9 mouse cellular contexts compared by ENCODE assay signal in genomic region chr5:122114176-122114575, GRCm38 (mm10). TPM values are rescaled to one million over a fixed set of nuclear protein-coding genes. Genes with fewer than 3 reads are reported as not detected.
DNase-seq lines count a peak whose midpoint lies in the region; ATAC-seq and TF ChIP-seq lines count a peak whose summit lies in the region.
"Had no signal": no experiment of that assay in that cellular context is flagged by ENCODE, and none has a peak within 500 bp of the region (broad histone marks: within the 10 kb centered on the region; RNA-seq: fewer than 3 reads in every experiment).

No protein-coding gene starts in this region.

- H3K9ac ChIP-seq in MEL (ENCODE audit: control insufficient read depth, low read depth, low read length, poor library complexity, severe bottlenecking) = no peak overlapping the region
- H3K9ac ChIP-seq in limb, embryonic 11.5 days (ENCODE audit: low read length) = no peak overlapping the region

- TF ChIP-seq POLR2A in MEL (IDR thresholded peaks at IDR 0.05; ENCODE audit: control insufficient read depth in 1 of 2, insufficient read depth in 1 of 2, low read depth in 1 of 2, low read length in 2 of 2, poor library complexity in 1 of 2) = no peak
- TF ChIP-seq POLR2A in cerebellum, adult 2 months (IDR thresholded peaks at IDR 0.05; ENCODE audit: borderline replicate concordance, insufficient read depth, low read length) = no peak
- TF ChIP-seq POLR2A in olfactory bulb, adult 2 months (IDR thresholded peaks at IDR 0.05; ENCODE audit: insufficient read depth, low read depth, low read length) = no peak

- peak; percentile 56 to 68 for DNase-seq in left cerebral cortex, adult 18-20 months (ENCODE audit: low spot score in 2 of 2)
- DNase-seq in left cerebral cortex, adult 11 months (ENCODE audit: low spot score) = no peak
- DNase-seq in MEL (ENCODE audit: low read depth, low spot score) = peak; percentile 74
- DNase-seq in cerebellum, adult 2 months = peak; percentile 54 to 75
- DNase-seq in gastrocnemius, postnatal 14 days = peak; percentile 46
- peak; percentile 81 for DNase-seq in limb, embryonic 11.5 days (ENCODE audit: low spot score)

- no peak for TF ChIP-seq EP300 in MEL (IDR thresholded peaks at IDR 0.05; ENCODE audit: low read depth in 1 of 2, low read length in 2 of 2)

- H3K27ac ChIP-seq in MEL (ENCODE audit: control insufficient read depth, low read depth, low read length) = no peak overlapping the region
- H3K27ac ChIP-seq in cerebellum, adult 2 months (ENCODE audit: insufficient read depth, low read length) = no peak overlapping the region
- H3K27ac ChIP-seq in limb, embryonic 11.5 days (replicated peaks; ENCODE audit: low read depth, low read length) = no peak overlapping the region
- H3K27ac ChIP-seq in olfactory bulb, adult 2 months (ENCODE audit: insufficient read depth, low read depth, low read length) = no peak overlapping the region

- whole genome bisulfite sequencing in cerebellum, adult 2 months = 5% methylated on average over 2 of the region's 2 CpGs
- WGBS in limb, embryonic 11.5 days = 5% methylated on average over 2 of the region's 2 CpGs
- WGBS in olfactory bulb, adult 2 months = 4% methylated on average over 2 of the region's 2 CpGs

- peak; percentile 87 for TF ChIP-seq RAD21 in MEL (IDR thresholded peaks at IDR 0.05; ENCODE audit: low read depth, low read length)

- H3K27me3 ChIP-seq in MEL (ENCODE audit: control insufficient read depth in 1 of 2, insufficient read depth in 2 of 2, low read length in 2 of 2) = no peaks in the 10 kb centered on the region
- no peaks in the 10 kb centered on the region for H3K27me3 ChIP-seq in cerebellum, adult 2 months (ENCODE audit: control insufficient read depth, insufficient read depth, low read length)
- no peaks in the 10 kb centered on the region for H3K27me3 ChIP-seq in limb, embryonic 11.5 days (ENCODE audit: control insufficient read depth, insufficient read depth, low read length)

- intact Hi-C loops in gastrocnemius, postnatal 14 days (cut with DNase I; ENCODE audit: low total_unique reads) = no loop called here

- no peak overlapping the region for H3K4me2 ChIP-seq in limb, embryonic 11.5 days (ENCODE audit: low read depth, severe bottlenecking)

- H3K36me3 ChIP-seq in MEL (ENCODE audit: control insufficient read depth in 1 of 2, insufficient read depth in 2 of 2, low read length in 2 of 2) = no peaks in the 10 kb centered on the region
- H3K36me3 ChIP-seq in limb, embryonic 11.5 days (ENCODE audit: control insufficient read depth, insufficient read depth, low read length) = no peaks in the 10 kb centered on the region

- H3K4me1 ChIP-seq in MEL (ENCODE audit: control insufficient read depth in 1 of 2, insufficient read depth in 2 of 2, low read length in 2 of 2) = no peaks in the 10 kb centered on the region
- H3K4me1 ChIP-seq in cerebellum, adult 2 months (ENCODE audit: control insufficient read depth, insufficient read depth, low read length) = no peaks in the 10 kb centered on the region
- H3K4me1 ChIP-seq in limb, embryonic 11.5 days (ENCODE audit: control insufficient read depth, insufficient read depth, low read length) = 0 out of 2 replicates have a peak, but pooled peaks cover 2% of the 10 kb centered on the region
- H3K4me1 ChIP-seq in olfactory bulb, adult 2 months (ENCODE audit: control insufficient read depth, insufficient read depth, low read length) = 0 out of 2 replicates have a peak, but pooled peaks cover 4% of the 10 kb centered on the region

- no peak overlapping the region for H3K4me3 ChIP-seq in MEL (ENCODE audit: control insufficient read depth in 1 of 2, insufficient read depth in 1 of 2, low read depth in 2 of 2, low read length in 2 of 2)
- H3K4me3 ChIP-seq in cerebellum, adult 2 months (replicated peaks; ENCODE audit: insufficient read depth, low read depth, low read length) = no peak overlapping the region
- no peak overlapping the region for H3K4me3 ChIP-seq in limb, embryonic 11.5 days (ENCODE audit: low read depth, low read length)
- no peak overlapping the region for H3K4me3 ChIP-seq in olfactory bulb, adult 2 months (ENCODE audit: insufficient read depth, low read depth, low read length)
- H3K4me3 ChIP-seq: myocyte had no signal

- no peak for ATAC-seq in limb, embryonic 11.5 days (ENCODE audit: insufficient number of reproducible peaks, low FRiP score, low TSS enrichment, low read depth)

- no peaks in the 10 kb centered on the region for H3K9me3 ChIP-seq in MEL (replicated peaks; ENCODE audit: insufficient read depth, low read length)
- no peaks in the 10 kb centered on the region for H3K9me3 ChIP-seq in limb, embryonic 11.5 days (ENCODE audit: control insufficient read depth, low read length)

- TF ChIP-seq CTCF in MEL (IDR thresholded peaks at IDR 0.05 in 2 of 3, conservative IDR thresholded peaks at IDR 0.05 in 1 of 3; ENCODE audit: control insufficient read depth in 1 of 3, insufficient read depth in 1 of 3, low read depth in 2 of 3, low read length in 3 of 3, poor library complexity in 1 of 3, severe bottlenecking in 1 of 3) = peak; percentile 91 to 97 (median 97)
- TF ChIP-seq CTCF in cerebellum, adult 2 months (IDR thresholded peaks at IDR 0.05; ENCODE audit: borderline replicate concordance, insufficient read depth, low read depth, low read length) = peak; percentile 95
- peak; percentile 76 for TF ChIP-seq CTCF in olfactory bulb, adult 2 months (IDR thresholded peaks at IDR 0.05; ENCODE audit: insufficient read depth, low read depth, low read length)

- H3K79me2 ChIP-seq in MEL (ENCODE audit: control insufficient read depth, insufficient read depth, low read length, poor library complexity) = no peaks in the 10 kb centered on the region

TF ChIP-seq in MEL, 35 proteins besides CTCF, POLR2A, EP300 and RAD21:
- TF ChIP-seq MAX (IDR thresholded peaks at IDR 0.05; ENCODE audit: low read length) = no peak
- peak; percentile 75 for TF ChIP-seq ZC3H11A (IDR thresholded peaks at IDR 0.05; ENCODE audit: low read depth, low read length)
- TF ChIP-seq SMC3 (IDR thresholded peaks at IDR 0.05; ENCODE audit: low read depth, low read length) = peak; percentile 73
- peak; percentile 46; the same call in 1 of the 2 replicates for TF ChIP-seq ZNF384 (IDR thresholded peaks at IDR 0.05; ENCODE audit: low read depth, low read length)
- no peak for TF ChIP-seq USF2 (IDR thresholded peaks at IDR 0.05; ENCODE audit: borderline replicate concordance in 1 of 2, insufficient read depth in 1 of 2, low read depth in 1 of 2, low read length in 2 of 2)

RNA-seq across cellular contexts. Expression of gene Myl2, which starts 13.4 kb away (rescaled TPM):
- 1 to 10 TPM; 1.3 to 2.0 TPM for total RNA-seq in left cerebral cortex, adult 18-20 months (2021)
- total RNA-seq in MEL (2012; rRNA removed) = 0.35 and 0.75 TPM in 2 replicates
- polyA plus RNA-seq in MEL (2012; ENCODE audit: insufficient read depth in 1 of 2, insufficient read length in 2 of 2, low read depth in 1 of 2, low replicate concordance in 2 of 2, missing spikeins in 1 of 2) = under 1 TPM in 1 of 2 experiments, not detected in 1; 0.54 TPM
- 0.92 and 1.6 TPM in 2 replicates for polyA plus RNA-seq in cerebellum, adult 2 months (2012; rRNA removed)
- total RNA-seq in gastrocnemius, postnatal 14 days (2021) = 1,000 to 10,000 TPM in 1 of 2 experiments, 100 to 1,000 TPM in 1; 675 to 1,272 TPM
- polyA plus RNA-seq in limb, embryonic 11.5 days (2014; fragmentation: Nextera tagmentation; extraction: Ambion mirVana) = 3.4 TPM in 1 of 2 replicates, not detected in the other
- polyA plus RNA-seq in olfactory bulb, adult 2 months (2012; ENCODE audit: insufficient read depth, insufficient read length, low replicate concordance, missing spikeins) = not detected in 2 replicates

RNA-seq across cellular contexts. Expression of gene Ccdc63, which starts 26.4 kb away (rescaled TPM):
- total RNA-seq in left cerebral cortex, adult 18-20 months (2021) = under 1 TPM; 0.82 to 0.84 TPM
- total RNA-seq in MEL (2012; rRNA removed) = 1.4 and 1.6 TPM in 2 replicates
- polyA plus RNA-seq in MEL (2012; ENCODE audit: insufficient read depth in 1 of 2, insufficient read length in 2 of 2, low read depth in 1 of 2, low replicate concordance in 2 of 2, missing spikeins in 1 of 2) = 1 to 10 TPM in 1 of 2 experiments, not detected in 1; 4.7 TPM
- polyA plus RNA-seq in cerebellum, adult 2 months (2012; rRNA removed) = 9.3 and 11.9 TPM in 2 replicates
- not detected for total RNA-seq in gastrocnemius, postnatal 14 days (2021)
- 0.04 TPM in 1 of 2 replicates, not detected in the other for polyA plus RNA-seq in limb, embryonic 11.5 days (2014; fragmentation: Nextera tagmentation; extraction: Ambion mirVana)
- not detected in 2 replicates for polyA plus RNA-seq in olfactory bulb, adult 2 months (2012; ENCODE audit: insufficient read depth, insufficient read length, low replicate concordance, missing spikeins)
- total RNA-seq: heart, adult 18-20 months had no signal
- polyA plus RNA-seq: myocyte had no signal

RNA-seq across cellular contexts. Expression of gene Ppp1cc, which starts 43.9 kb away (rescaled TPM):
- 100 to 1,000 TPM; 190 to 202 TPM for total RNA-seq in left cerebral cortex, adult 18-20 months (2021)
- 305 and 329 TPM in 2 replicates for total RNA-seq in MEL (2012; rRNA removed)
- polyA plus RNA-seq in MEL (2012; ENCODE audit: insufficient read depth in 1 of 2, insufficient read length in 2 of 2, low read depth in 1 of 2, low replicate concordance in 2 of 2, missing spikeins in 1 of 2) = 100 to 1,000 TPM in 1 of 2 experiments, not detected in 1; 420 TPM
- 410 and 458 TPM in 2 replicates for polyA plus RNA-seq in cerebellum, adult 2 months (2012; rRNA removed)
- 100 to 1,000 TPM; 110 TPM for total RNA-seq in gastrocnemius, postnatal 14 days (2021)
- polyA plus RNA-seq in limb, embryonic 11.5 days (2014; fragmentation: Nextera tagmentation; extraction: Ambion mirVana) = 314 and 346 TPM in 2 replicates
- 674 and 1,250 TPM in 2 replicates for polyA plus RNA-seq in olfactory bulb, adult 2 months (2012; ENCODE audit: insufficient read depth, insufficient read length, low replicate concordance, missing spikeins)
